Mouse (Mus musculus): Measurements from ENCODE around the gene Gm30191. TPM values are rescaled to one million over a fixed set of nuclear protein-coding genes. Genes with fewer than 3 reads are reported as not detected.

Gene Gm30191
- polyA plus RNA-seq, 1 experiment from 2014 or later: not detected

- H3K9me3 ChIP-seq (replicated peaks; ENCODE audit: control insufficient read depth, low read length): no peaks in the 10 kb centered on the region
- peaks cover 7% of the 10 kb centered on the region; the same call in 1 of the 2 replicates for H3K4me1 ChIP-seq (ENCODE audit: control insufficient read depth, insufficient read depth, low read length)
- no peaks in the 10 kb centered on the region for H3K36me3 ChIP-seq (ENCODE audit: control insufficient read depth, insufficient read depth, low read length)
- H3K9ac ChIP-seq (ENCODE audit: low read length): peak overlapping the region; percentile 63
- peak overlapping the region; percentile 72 for H3K27ac ChIP-seq (ENCODE audit: low read length)
- H3K4me3 ChIP-seq (replicated peaks; ENCODE audit: low read length): peak overlapping the region; percentile 53
- 0 out of 2 replicates have a peak, but pooled peaks cover 3% of the 10 kb centered on the region for H3K27me3 ChIP-seq (ENCODE audit: control insufficient read depth, insufficient read depth, low read length)
- peak; percentile 62 for ATAC-seq (ENCODE audit: insufficient read depth, low FRiP score)
- H3K4me2 ChIP-seq (ENCODE audit: low read depth, low read length): peak overlapping the region; percentile 47
- 16% methylated on average over 19 of the region's 19 CpGs for WGBS
Measured at GRCm38 (mm10) chr4:134237582-134238278, 9.0 kb upstream of the Gm30191 start.

- Histone ChIP-seq H3K4me2 (ENCODE audit: low read depth, low read length) (peak within 1 kb of the TSS; percentile 47), H3K9ac (ENCODE audit: low read length) (peak within 1 kb of the TSS; percentile 63), H3K4me3 (replicated peaks; ENCODE audit: low read length) (peak within 1 kb of the TSS; percentile 53), H3K4me1 (ENCODE audit: control insufficient read depth, insufficient read depth, low read length) (peaks cover 7% of the 10 kb centered on the region; the same call in 1 of the 2 replicates), H3K9me3 (replicated peaks; ENCODE audit: control insufficient read depth, low read length) (no peaks in the 10 kb centered on the region), H3K36me3 (ENCODE audit: control insufficient read depth, insufficient read depth, low read length) (no peaks in the 10 kb centered on the region), H3K27ac (ENCODE audit: low read length) (peak within 1 kb of the TSS; percentile 72), H3K27me3 (ENCODE audit: control insufficient read depth, insufficient read depth, low read length) (0 out of 2 replicates have a peak, but pooled peaks cover 3% of the 10 kb centered on the region)
- WGBS: 2% methylated on average over 18 of the region's 18 CpGs
- peak; percentile 95 for ATAC-seq (ENCODE audit: insufficient read depth, low FRiP score)
Measured at GRCm38 (mm10) chr4:134238279-134238651, 8.5 kb upstream of the Gm30191 start, which contains the start of gene Cnksr1. TSS of gene Cnksr1 (minus strand) at chr4:134238399.

DNA sequence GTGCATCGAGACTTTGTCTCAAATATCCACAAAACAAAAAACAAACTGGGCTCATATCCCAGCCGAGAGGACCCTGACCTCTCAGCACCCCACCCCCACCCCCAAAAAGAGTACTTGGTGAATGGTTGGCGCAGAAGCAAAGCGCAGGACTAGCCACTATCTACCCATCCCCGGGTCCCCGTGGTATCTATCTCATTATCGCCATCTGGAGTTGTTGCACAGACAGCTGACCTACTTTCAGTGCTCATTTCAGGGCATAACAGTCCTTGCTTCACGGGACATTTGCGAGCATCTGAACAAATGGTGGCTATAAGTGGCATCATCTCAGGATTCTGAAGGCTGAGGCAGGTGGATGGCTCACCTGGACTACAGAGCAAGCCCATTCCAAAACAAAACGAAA, 8.0 kb upstream of the Gm30191 start:
- ATAC-seq (ENCODE audit: insufficient read depth, low FRiP score): no peak
- Histone ChIP-seq H3K27ac (ENCODE audit: low read length) (0 out of 2 replicates have a peak overlapping the region, but pooled peaks have one; percentile 72), H3K9me3 (replicated peaks; ENCODE audit: control insufficient read depth, low read length) (no peaks in the 10 kb centered on the region), H3K9ac (ENCODE audit: low read length) (no peak overlapping the region), H3K4me1 (ENCODE audit: control insufficient read depth, insufficient read depth, low read length) (peaks cover 7% of the 10 kb centered on the region; the same call in 1 of the 2 replicates), H3K36me3 (ENCODE audit: control insufficient read depth, insufficient read depth, low read length) (no peaks in the 10 kb centered on the region), H3K4me3 (replicated peaks; ENCODE audit: low read length) (peak overlapping the region; percentile 53; the same call in 1 of the 2 replicates), H3K27me3 (ENCODE audit: control insufficient read depth, insufficient read depth, low read length) (0 out of 2 replicates have a peak, but pooled peaks cover 3% of the 10 kb centered on the region), H3K4me2 (ENCODE audit: low read depth, low read length) (peak overlapping the region; percentile 47)
- 16% methylated on average over 10 of the region's 10 CpGs for WGBS

DNA sequence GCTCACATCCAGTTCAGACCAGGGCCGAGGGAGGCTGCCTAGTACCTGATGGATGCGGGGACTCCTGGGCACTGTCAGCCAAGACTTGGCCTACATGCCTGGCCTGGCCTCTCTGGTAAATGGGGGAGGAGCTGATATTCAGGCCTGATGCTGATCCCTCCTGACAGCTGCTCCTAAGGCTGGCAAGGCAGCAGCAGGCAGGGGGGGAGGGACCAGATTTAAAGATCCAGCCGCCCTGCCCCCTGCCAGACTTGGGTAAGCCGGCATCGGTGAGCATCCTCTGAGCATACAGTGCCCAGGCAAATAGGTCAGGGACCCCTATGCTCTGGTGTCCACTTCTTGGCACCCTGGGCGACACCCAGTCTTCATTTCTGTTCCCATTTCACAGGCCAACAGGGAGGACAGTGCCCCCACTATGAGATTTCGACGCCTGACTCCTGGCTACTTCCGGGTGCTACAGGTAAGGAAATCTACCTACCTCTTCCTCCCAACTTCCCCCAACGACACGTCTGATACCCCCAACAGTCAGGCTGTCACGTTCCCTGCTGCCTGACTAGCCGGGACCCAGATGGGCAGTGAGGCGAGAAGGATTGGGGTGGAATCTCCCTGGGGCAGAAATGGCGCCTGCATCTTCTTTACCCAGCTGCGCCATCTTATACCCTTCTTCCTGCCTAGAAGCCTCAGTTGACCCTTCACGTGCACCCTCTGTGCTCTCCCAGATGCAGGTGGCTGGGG, 3.1 kb upstream of the Gm30191 start, which contains the start of gene E130218I03Rik:
TSS of gene E130218I03Rik (plus strand) at position 147 of the 735 bp plus-strand sequence.
- peak within 1 kb of the TSS; percentile 87 for H3K4me3 ChIP-seq (replicated peaks; ENCODE audit: low read length)
- peak within 1 kb of the TSS; percentile 86 for H3K9ac ChIP-seq (ENCODE audit: low read length)

DNA sequence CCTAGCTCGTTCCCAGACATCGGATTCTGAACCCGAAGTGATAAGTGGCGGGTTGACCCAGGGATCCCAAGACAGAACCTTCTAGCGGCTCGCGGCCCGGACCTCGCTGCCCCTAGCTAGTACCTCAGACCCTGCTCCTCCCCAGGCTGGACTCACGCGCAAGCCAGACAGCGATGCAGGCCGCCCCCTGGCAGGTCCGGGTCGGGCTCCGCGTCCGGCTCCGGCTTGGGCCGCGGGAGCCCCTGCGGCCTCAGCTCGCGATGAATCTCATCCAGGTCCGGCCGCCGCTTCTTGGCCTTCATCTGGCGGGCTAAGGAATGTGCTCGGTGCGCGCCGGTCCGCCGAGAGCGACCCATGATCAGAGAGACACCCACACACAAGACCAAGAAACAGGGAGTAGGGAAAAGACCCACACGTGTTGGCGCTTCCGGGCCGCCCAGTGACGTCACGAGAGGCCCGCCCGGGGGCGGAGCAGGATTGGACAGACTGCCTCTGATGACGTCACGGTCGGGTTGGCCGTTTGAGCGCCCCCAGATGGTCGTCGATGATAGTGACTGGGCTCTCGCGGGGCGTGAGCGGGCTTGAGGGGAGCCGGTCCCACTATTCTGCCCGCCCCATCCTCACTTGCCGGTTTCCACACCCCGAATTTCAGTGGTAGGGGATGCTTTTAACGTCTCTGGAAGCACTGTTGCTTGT, 1.4 kb upstream of the Gm30191 start, which contains the start of gene Zfp593:
TSS of gene Zfp593 (minus strand) at position 445 of the 696 bp plus-strand sequence.
- Histone ChIP-seq H3K27ac (ENCODE audit: low read length) (no peak within 1 kb of the TSS), H3K9me3 (replicated peaks; ENCODE audit: control insufficient read depth, low read length) (no peaks in the 10 kb centered on the region), H3K4me3 (replicated peaks; ENCODE audit: low read length) (peak within 1 kb of the TSS; percentile 87), H3K36me3 (ENCODE audit: control insufficient read depth, insufficient read depth, low read length) (no peaks in the 10 kb centered on the region), H3K9ac (ENCODE audit: low read length) (peak within 1 kb of the TSS; percentile 86), H3K4me1 (ENCODE audit: control insufficient read depth, insufficient read depth, low read length) (peaks cover 17% of the 10 kb centered on the region), H3K27me3 (ENCODE audit: control insufficient read depth, insufficient read depth, low read length) (peaks cover 36% of the 10 kb centered on the region), H3K4me2 (ENCODE audit: low read depth, low read length) (peak within 1 kb of the TSS; percentile 95)
- ATAC-seq (ENCODE audit: insufficient read depth, low FRiP score): peak; percentile 82
- WGBS: under 1% methylated on average over 60 of the region's 60 CpGs

More for the DNA sequence above, 3.1 kb upstream of the Gm30191 start, which contains the start of gene E130218I03Rik:
- H3K27me3 ChIP-seq (ENCODE audit: control insufficient read depth, insufficient read depth, low read length): peaks cover 22% of the 10 kb centered on the region
- 91% methylated on average over 17 of the region's 17 CpGs for whole genome bisulfite sequencing
- no peaks in the 10 kb centered on the region for H3K9me3 ChIP-seq (replicated peaks; ENCODE audit: control insufficient read depth, low read length)
- peak within 1 kb of the TSS; percentile 95 for H3K4me2 ChIP-seq (ENCODE audit: low read depth, low read length)
- ATAC-seq (ENCODE audit: insufficient read depth, low FRiP score): no peak
- H3K4me1 ChIP-seq (ENCODE audit: control insufficient read depth, insufficient read depth, low read length): peaks cover 16% of the 10 kb centered on the region
- no peaks in the 10 kb centered on the region for H3K36me3 ChIP-seq (ENCODE audit: control insufficient read depth, insufficient read depth, low read length)
- no peak within 1 kb of the TSS for H3K27ac ChIP-seq (ENCODE audit: low read length)

GRCm38 (mm10) chr4:134246256-134246655, 479 bp upstream of the Gm30191 start:
- WGBS: 58% methylated on average over 4 of the region's 4 CpGs

GRCm38 (mm10) chr4:134249651-134250050, 2.9 kb downstream of the Gm30191 start:
- Histone ChIP-seq H3K4me2 (ENCODE audit: low read depth, low read length) (peak overlapping the region; percentile 85), H3K9ac (ENCODE audit: low read length) (peak overlapping the region; percentile 62), H3K36me3 (ENCODE audit: control insufficient read depth, insufficient read depth, low read length) (no peaks in the 10 kb centered on the region), H3K27ac (ENCODE audit: low read length) (no peak overlapping the region), H3K9me3 (replicated peaks; ENCODE audit: control insufficient read depth, low read length) (no peaks in the 10 kb centered on the region), H3K27me3 (ENCODE audit: control insufficient read depth, insufficient read depth, low read length) (peaks cover 67% of the 10 kb centered on the region), H3K4me3 (replicated peaks; ENCODE audit: low read length) (peak overlapping the region; percentile 44), H3K4me1 (ENCODE audit: control insufficient read depth, insufficient read depth, low read length) (peaks cover 33% of the 10 kb centered on the region)
- ATAC-seq (ENCODE audit: insufficient read depth, low FRiP score): peak; percentile 45; the same call in 1 of the 2 replicates
- WGBS: 2% methylated on average over 30 of the region's 30 CpGs

More at GRCm38 (mm10) chr4:134246256-134246655, 479 bp upstream of the Gm30191 start:
- Histone ChIP-seq H3K27ac (ENCODE audit: low read length) (no peak overlapping the region), H3K4me3 (replicated peaks; ENCODE audit: low read length) (no peak overlapping the region), H3K4me1 (ENCODE audit: control insufficient read depth, insufficient read depth, low read length) (peaks cover 22% of the 10 kb centered on the region), H3K36me3 (ENCODE audit: control insufficient read depth, insufficient read depth, low read length) (no peaks in the 10 kb centered on the region), H3K9me3 (replicated peaks; ENCODE audit: control insufficient read depth, low read length) (no peaks in the 10 kb centered on the region), H3K27me3 (ENCODE audit: control insufficient read depth, insufficient read depth, low read length) (peaks cover 45% of the 10 kb centered on the region), H3K4me2 (ENCODE audit: low read depth, low read length) (no peak overlapping the region), H3K9ac (ENCODE audit: low read length) (no peak overlapping the region)
- no peak for ATAC-seq (ENCODE audit: insufficient read depth, low FRiP score)

GRCm38 (mm10) chr4:134250116-134250929, 3.6 kb downstream of the Gm30191 start:
- ATAC-seq (ENCODE audit: insufficient read depth, low FRiP score): no peak
- Histone ChIP-seq H3K9ac (ENCODE audit: low read length) (peak overlapping the region; percentile 62), H3K9me3 (replicated peaks; ENCODE audit: control insufficient read depth, low read length) (no peaks in the 10 kb centered on the region), H3K4me3 (replicated peaks; ENCODE audit: low read length) (peak overlapping the region; percentile 55), H3K4me1 (ENCODE audit: control insufficient read depth, insufficient read depth, low read length) (peaks cover 30% of the 10 kb centered on the region), H3K4me2 (ENCODE audit: low read depth, low read length) (peak overlapping the region; percentile 99), H3K27me3 (ENCODE audit: control insufficient read depth, insufficient read depth, low read length) (peaks cover 67% of the 10 kb centered on the region), H3K27ac (ENCODE audit: low read length) (no peak overlapping the region), H3K36me3 (ENCODE audit: control insufficient read depth, insufficient read depth, low read length) (no peaks in the 10 kb centered on the region)
- WGBS: 21% methylated on average over 27 of the region's 27 CpGs

Data from stomach, embryonic 16.5 days (tissue).